Mouse (Mus musculus) C2C12 (cell line): ENCODE data around the gene Wdfy3.

Source experiments
- CTCF ChIP-seq: IDR thresholded peaks from one replicate; pipeline ENCODE4 v1.5.1; 2011; ENCODE audit not compliant: control insufficient read depth, insufficient read depth, insufficient read length
- MAX ChIP-seq: IDR thresholded peaks from one replicate; pipeline ENCODE4 v1.6.1; 2011; ENCODE audit warnings: mild to moderate bottlenecking, control low read depth

DNA sequence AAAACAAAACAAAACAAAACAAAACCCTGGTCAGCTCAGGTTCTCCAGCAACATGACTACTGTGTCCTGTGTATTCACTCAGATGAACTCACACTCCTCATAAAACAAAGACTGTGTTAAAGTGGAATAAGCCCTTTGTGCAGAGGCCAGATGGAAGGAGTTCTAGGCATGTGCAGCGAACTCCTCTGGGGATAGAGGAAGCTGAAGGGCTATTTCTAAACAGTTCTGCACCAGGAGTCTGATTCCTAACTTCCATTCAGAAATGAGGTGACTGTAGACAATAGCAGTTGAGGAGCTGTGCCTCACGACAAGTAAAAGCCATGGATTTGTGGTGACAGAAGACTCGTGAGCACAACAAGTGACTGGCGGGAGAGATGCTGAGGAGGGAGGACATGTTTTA lies 2.3 kb upstream of the Wdfy3 start:
- TF ChIP-seq CTCF: no peak
- TF ChIP-seq MAX: no peak
